Mouse (Mus musculus): Measurements from ENCODE around the gene Meis1. TPM values are rescaled to one million over a fixed set of nuclear protein-coding genes. Genes with fewer than 3 reads are reported as not detected.

Meis1 gene
- polyA plus RNA-seq, 1 experiment = 68.8 TPM

- TF ChIP-seq CTCF (IDR thresholded peaks at IDR 0.05; ENCODE audit: borderline replicate concordance, extremely low read depth, insufficient read depth, insufficient read length) = no peak
- no peak for TF ChIP-seq POLR2A (IDR thresholded peaks at IDR 0.05; ENCODE audit: borderline replicate concordance, extremely low read depth, insufficient read depth, insufficient read length, poor library complexity, severe bottlenecking)
- DNase-seq (ENCODE audit: low read depth) = peak; percentile 54
These were observed 77.9 kb downstream of the Meis1 start for GRCm38 (mm10) chr11:18940916-18941315.

- TF ChIP-seq POLR2A (IDR thresholded peaks at IDR 0.05; ENCODE audit: borderline replicate concordance, extremely low read depth, insufficient read depth, insufficient read length, poor library complexity, severe bottlenecking) (no peak), CTCF (IDR thresholded peaks at IDR 0.05; ENCODE audit: borderline replicate concordance, extremely low read depth, insufficient read depth, insufficient read length) (no peak)
These were observed 83.9 kb downstream of the Meis1 start for GRCm38 (mm10) chr11:18934921-18935320.

GRCm38 (mm10) chr11:18931001-18931874, 87.5 kb downstream of the Meis1 start:
- DNase-seq (ENCODE audit: low read depth) = peak; percentile 71

More at GRCm38 (mm10) chr11:18934921-18935320, 83.9 kb downstream of the Meis1 start:
- DNase-seq (ENCODE audit: low read depth) = peak; percentile 80

GRCm38 (mm10) chr11:18929779-18930728, 88.7 kb downstream of the Meis1 start:
- DNase-seq (ENCODE audit: low read depth) = peak; percentile 85
- TF ChIP-seq CTCF (IDR thresholded peaks at IDR 0.05; ENCODE audit: borderline replicate concordance, extremely low read depth, insufficient read depth, insufficient read length) (no peak), POLR2A (IDR thresholded peaks at IDR 0.05; ENCODE audit: borderline replicate concordance, extremely low read depth, insufficient read depth, insufficient read length, poor library complexity, severe bottlenecking) (no peak)

More at GRCm38 (mm10) chr11:18931001-18931874, 87.5 kb downstream of the Meis1 start:
- no peak for TF ChIP-seq CTCF (IDR thresholded peaks at IDR 0.05; ENCODE audit: borderline replicate concordance, extremely low read depth, insufficient read depth, insufficient read length)
- TF ChIP-seq POLR2A (IDR thresholded peaks at IDR 0.05; ENCODE audit: borderline replicate concordance, extremely low read depth, insufficient read depth, insufficient read length, poor library complexity, severe bottlenecking) = no peak

GRCm38 (mm10) chr11:18927351-18927750, 91.4 kb downstream of the Meis1 start:
- DNase-seq (ENCODE audit: low read depth) = no peak
- TF ChIP-seq CTCF (IDR thresholded peaks at IDR 0.05; ENCODE audit: borderline replicate concordance, extremely low read depth, insufficient read depth, insufficient read length) (no peak), POLR2A (IDR thresholded peaks at IDR 0.05; ENCODE audit: borderline replicate concordance, extremely low read depth, insufficient read depth, insufficient read length, poor library complexity, severe bottlenecking) (no peak)

GRCm38 (mm10) chr11:18926798-18927197, 92.0 kb downstream of the Meis1 start:
- TF ChIP-seq CTCF (IDR thresholded peaks at IDR 0.05; ENCODE audit: borderline replicate concordance, extremely low read depth, insufficient read depth, insufficient read length) = no peak
- TF ChIP-seq POLR2A (IDR thresholded peaks at IDR 0.05; ENCODE audit: borderline replicate concordance, extremely low read depth, insufficient read depth, insufficient read length, poor library complexity, severe bottlenecking) = no peak
- DNase-seq (ENCODE audit: low read depth) = no peak

- TF ChIP-seq POLR2A (IDR thresholded peaks at IDR 0.05; ENCODE audit: borderline replicate concordance, extremely low read depth, insufficient read depth, insufficient read length, poor library complexity, severe bottlenecking) = no peak
- TF ChIP-seq CTCF (IDR thresholded peaks at IDR 0.05; ENCODE audit: borderline replicate concordance, extremely low read depth, insufficient read depth, insufficient read length) = no peak
- no peak for DNase-seq (ENCODE audit: low read depth)
These were observed 94.0 kb downstream of the Meis1 start for GRCm38 (mm10) chr11:18924583-18925334.

GRCm38 (mm10) chr11:18923274-18923673, 95.5 kb downstream of the Meis1 start:
- TF ChIP-seq POLR2A (IDR thresholded peaks at IDR 0.05; ENCODE audit: borderline replicate concordance, extremely low read depth, insufficient read depth, insufficient read length, poor library complexity, severe bottlenecking) (no peak), CTCF (IDR thresholded peaks at IDR 0.05; ENCODE audit: borderline replicate concordance, extremely low read depth, insufficient read depth, insufficient read length) (no peak)
- no peak for DNase-seq (ENCODE audit: low read depth)

- TF ChIP-seq CTCF (IDR thresholded peaks at IDR 0.05; ENCODE audit: borderline replicate concordance, extremely low read depth, insufficient read depth, insufficient read length) (no peak), POLR2A (IDR thresholded peaks at IDR 0.05; ENCODE audit: borderline replicate concordance, extremely low read depth, insufficient read depth, insufficient read length, poor library complexity, severe bottlenecking) (no peak)
- no peak for DNase-seq (ENCODE audit: low read depth)
These were observed 98.1 kb downstream of the Meis1 start for GRCm38 (mm10) chr11:18920651-18921050.

- TF ChIP-seq CTCF (IDR thresholded peaks at IDR 0.05; ENCODE audit: borderline replicate concordance, extremely low read depth, insufficient read depth, insufficient read length) (no peak), POLR2A (IDR thresholded peaks at IDR 0.05; ENCODE audit: borderline replicate concordance, extremely low read depth, insufficient read depth, insufficient read length, poor library complexity, severe bottlenecking) (no peak)
- peak; percentile 78 for DNase-seq (ENCODE audit: low read depth)
These were observed 99.5 kb downstream of the Meis1 start for GRCm38 (mm10) chr11:18919162-18919762.
